Mouse (Mus musculus): ENCODE measurements around the gene Ahr.

Gene Ahr

GRCm38 (mm10) chr12:35534754-35535236 lies at the start of gene Ahr:
TSS of gene Ahr (minus strand) at chr12:35535038.
- peak; percentile 82 for DNase-seq (ENCODE audit: low spot score)

- no peak for DNase-seq (ENCODE audit: low spot score)
Measured at GRCm38 (mm10) chr12:35578826-35579225, 44.0 kb upstream of the Ahr start.

- DNase-seq (ENCODE audit: low spot score), result no peak
Measured at GRCm38 (mm10) chr12:35576107-35576506, 41.3 kb upstream of the Ahr start.

GRCm38 (mm10) chr12:35573713-35574112 lies 38.9 kb upstream of the Ahr start:
- DNase-seq (ENCODE audit: low spot score), result no peak

GRCm38 (mm10) chr12:35562826-35563225 lies 28.0 kb upstream of the Ahr start:
- no peak for DNase-seq (ENCODE audit: low spot score)

- no peak for DNase-seq (ENCODE audit: low spot score)
Measured at GRCm38 (mm10) chr12:35558868-35559267, 24.0 kb upstream of the Ahr start.

- no peak for DNase-seq (ENCODE audit: low spot score)
Measured at GRCm38 (mm10) chr12:35555925-35556324, 21.1 kb upstream of the Ahr start.

- no peak for DNase-seq (ENCODE audit: low spot score)
Measured at GRCm38 (mm10) chr12:35554309-35554708, 19.5 kb upstream of the Ahr start.

- no peak for DNase-seq (ENCODE audit: low spot score)
Measured at GRCm38 (mm10) chr12:35553174-35553573, 18.3 kb upstream of the Ahr start.

- DNase-seq (ENCODE audit: low spot score), result no peak
Measured at GRCm38 (mm10) chr12:35550299-35550698, 15.5 kb upstream of the Ahr start.

GRCm38 (mm10) chr12:35542836-35543235 lies 8.0 kb upstream of the Ahr start:
- no peak for DNase-seq (ENCODE audit: low spot score)

GRCm38 (mm10) chr12:35538843-35539242 lies 4.0 kb upstream of the Ahr start:
- DNase-seq (ENCODE audit: low spot score), result no peak

GRCm38 (mm10) chr12:35534114-35534753 lies 604 bp downstream of the Ahr start:
- no peak for DNase-seq (ENCODE audit: low spot score)

GRCm38 (mm10) chr12:35533748-35534113 lies 1.1 kb downstream of the Ahr start:
- no peak for DNase-seq (ENCODE audit: low spot score)

- DNase-seq (ENCODE audit: low spot score), result no peak
Measured at GRCm38 (mm10) chr12:35533133-35533532, 1.7 kb downstream of the Ahr start.

- peak; percentile 64 for DNase-seq (ENCODE audit: low spot score)
Measured at GRCm38 (mm10) chr12:35532151-35532550, 2.7 kb downstream of the Ahr start.

- no peak for DNase-seq (ENCODE audit: low spot score)
Measured at GRCm38 (mm10) chr12:35530587-35530986, 4.3 kb downstream of the Ahr start.

- DNase-seq (ENCODE audit: low spot score), result no peak
Measured at GRCm38 (mm10) chr12:35527429-35527828, 7.4 kb downstream of the Ahr start.

GRCm38 (mm10) chr12:35522585-35523103 lies 12.2 kb downstream of the Ahr start:
- DNase-seq (ENCODE audit: low spot score), result no peak

GRCm38 (mm10) chr12:35515621-35516020 lies 19.2 kb downstream of the Ahr start:
- no peak for DNase-seq (ENCODE audit: low spot score)

GRCm38 (mm10) chr12:35514671-35515070 lies 20.2 kb downstream of the Ahr start:
- no peak for DNase-seq (ENCODE audit: low spot score)

- no peak for DNase-seq (ENCODE audit: low spot score)
Measured at GRCm38 (mm10) chr12:35510711-35511110, 24.1 kb downstream of the Ahr start.

GRCm38 (mm10) chr12:35506383-35506782 lies 28.5 kb downstream of the Ahr start:
- DNase-seq (ENCODE audit: low spot score), result no peak

GRCm38 (mm10) chr12:35504081-35504480 lies 30.8 kb downstream of the Ahr start:
- no peak for DNase-seq (ENCODE audit: low spot score)
